Mouse (Mus musculus): ENCODE data around the gene Klhl11. TPM values are rescaled to one million over a fixed set of nuclear protein-coding genes. Genes with fewer than 3 reads are reported as not detected.

Klhl11 gene
- total and polyA plus RNA-seq, 3 experiments, result 11.5 to 34.7 TPM; not detected in 1

- no peak overlapping the region for H3K4me3 ChIP-seq (ENCODE audit: control insufficient read depth in 1 of 2, insufficient read depth in 1 of 2, low read depth in 2 of 2, low read length in 2 of 2)
- TF ChIP-seq NELFE (IDR thresholded peaks at IDR 0.05; ENCODE audit: low read depth, low read length), result no peak
- TF ChIP-seq ELF1 (IDR thresholded peaks at IDR 0.05; ENCODE audit: low read depth, low read length), result no peak
- peak; percentile 50 for TF ChIP-seq RAD21 (IDR thresholded peaks at IDR 0.05; ENCODE audit: low read depth, low read length)
- no peak for TF ChIP-seq POLR2A (IDR thresholded peaks at IDR 0.05; ENCODE audit: control insufficient read depth in 1 of 2, insufficient read depth in 1 of 2, low read depth in 1 of 2, low read length in 2 of 2, poor library complexity in 1 of 2)
- TF ChIP-seq UBTF (IDR thresholded peaks at IDR 0.05; ENCODE audit: borderline replicate concordance, insufficient read depth, low read depth, low read length), result no peak
- TF ChIP-seq ZNF384 (IDR thresholded peaks at IDR 0.05; ENCODE audit: low read depth, low read length), result no peak
- no peak for TF ChIP-seq MAZ (IDR thresholded peaks at IDR 0.05; ENCODE audit: low read depth, low read length)
- TF ChIP-seq MYB (IDR thresholded peaks at IDR 0.05; ENCODE audit: low read depth, low read length), result no peak
- TF ChIP-seq ZKSCAN1 (IDR thresholded peaks at IDR 0.05; ENCODE audit: low read depth, low read length), result no peak
- no peak for TF ChIP-seq E2F4 (IDR thresholded peaks at IDR 0.05; ENCODE audit: borderline replicate concordance, low read depth, low read length)
- TF ChIP-seq MEF2A (IDR thresholded peaks at IDR 0.05; ENCODE audit: extremely low read depth, insufficient replicate concordance, low read depth, low read length, poor library complexity, severe bottlenecking), result no peak
- TF ChIP-seq ETS1 (IDR thresholded peaks at IDR 0.05; ENCODE audit: low read depth, low read length), result no peak
- TF ChIP-seq RCOR1 (IDR thresholded peaks at IDR 0.05; ENCODE audit: low read depth, low read length), result no peak
- no peak for TF ChIP-seq ZMIZ1 (IDR thresholded peaks at IDR 0.05; ENCODE audit: low read depth, low read length)
- TF ChIP-seq CTCF (IDR thresholded peaks at IDR 0.05 in 2 of 3, conservative IDR thresholded peaks at IDR 0.05 in 1 of 3; ENCODE audit: control insufficient read depth in 1 of 3, insufficient read depth in 1 of 3, low read depth in 2 of 3, low read length in 3 of 3, poor library complexity in 1 of 3, severe bottlenecking in 1 of 3), result peak; percentile 24 to 62 (median 51); a peak in 5 of 6 replicates
- TF ChIP-seq GATA1 (IDR thresholded peaks at IDR 0.05; ENCODE audit: low read depth, low read length), result no peak
- TF ChIP-seq CHD2 (IDR thresholded peaks at IDR 0.05; ENCODE audit: low read length), result no peak
- TF ChIP-seq GABPA (IDR thresholded peaks at IDR 0.05; ENCODE audit: low read depth, low read length), result no peak
- no peak for TF ChIP-seq BHLHE40 (IDR thresholded peaks at IDR 0.05; ENCODE audit: borderline replicate concordance, low read depth, low read length)
- no peak for TF ChIP-seq CHD1 (IDR thresholded peaks at IDR 0.05; ENCODE audit: low read depth, low read length)
- no peak for TF ChIP-seq HCFC1 (IDR thresholded peaks at IDR 0.05; ENCODE audit: low read depth, low read length)
- no peak for TF ChIP-seq TAL1 (IDR thresholded peaks at IDR 0.05; ENCODE audit: low read length)
- TF ChIP-seq ZC3H11A (IDR thresholded peaks at IDR 0.05; ENCODE audit: low read depth, low read length), result 0 out of 2 replicates have a peak, but pooled peaks have one; percentile 5
- no peak for TF ChIP-seq USF2 (IDR thresholded peaks at IDR 0.05; ENCODE audit: borderline replicate concordance in 1 of 2, insufficient read depth in 1 of 2, low read depth in 1 of 2, low read length in 2 of 2)
- no peak for TF ChIP-seq USF1 (IDR thresholded peaks at IDR 0.05; ENCODE audit: low read depth, low read length)
- TF ChIP-seq SIN3A (IDR thresholded peaks at IDR 0.05; ENCODE audit: low read length), result no peak
- TF ChIP-seq TCF12 (IDR thresholded peaks at IDR 0.05; ENCODE audit: low read depth, low read length), result no peak
- TF ChIP-seq MYC (IDR thresholded peaks at IDR 0.05; ENCODE audit: low read depth, low read length), result no peak
- peak; percentile 60 for TF ChIP-seq SMC3 (IDR thresholded peaks at IDR 0.05; ENCODE audit: low read depth, low read length)
- TF ChIP-seq MXI1 (IDR thresholded peaks at IDR 0.05; ENCODE audit: low read depth, low read length), result no peak
- no peak for TF ChIP-seq POLR2AphosphoS2 (IDR thresholded peaks at IDR 0.05; ENCODE audit: low read length)
- TF ChIP-seq KAT2A (conservative IDR thresholded peaks at IDR 0.05; ENCODE audit: low read depth, low read length), result no peak
- no peaks in the 10 kb centered on the region for H3K4me1 ChIP-seq (ENCODE audit: control insufficient read depth in 1 of 2, insufficient read depth in 2 of 2, low read length in 2 of 2)
- no peak overlapping the region for H3K9ac ChIP-seq (ENCODE audit: control insufficient read depth, low read depth, low read length, poor library complexity, severe bottlenecking)
- H3K79me2 ChIP-seq (ENCODE audit: control insufficient read depth, insufficient read depth, low read length, poor library complexity), result no peaks in the 10 kb centered on the region
- peaks cover 0 to 55% of the 10 kb centered on the region in 2 experiments; a peak in 2 of 4 replicates for H3K36me3 ChIP-seq (ENCODE audit: control insufficient read depth in 1 of 2, insufficient read depth in 2 of 2, low read length in 2 of 2)
- DNase-seq (ENCODE audit: low read depth, low spot score), result peak; percentile 42
- no peak overlapping the region for H3K27ac ChIP-seq (ENCODE audit: control insufficient read depth, low read depth, low read length)
- H3K27me3 ChIP-seq (ENCODE audit: control insufficient read depth in 1 of 2, insufficient read depth in 2 of 2, low read length in 2 of 2), result no peaks in the 10 kb centered on the region
- no peaks in the 10 kb centered on the region for H3K9me3 ChIP-seq (replicated peaks; ENCODE audit: insufficient read depth, low read length)
Observed at GRCm38 (mm10) chr11:100512384-100512783, 39.8 kb upstream of the Klhl11 start.
